Mouse (Mus musculus) kidney, adult 2 months (tissue): ENCODE measurements around the gene Asic3.

Experiments used
- CTCF ChIP-seq: fragments of 200-500 bp; conservative IDR thresholded peaks from 2 replicates; pipeline ENCODE4 v1.5.1; 2011; ENCODE audit warnings: low read depth, mild to moderate bottlenecking, control low read depth, low read length, moderate library complexity, mixed read lengths; ENCODE audit not compliant: insufficient read depth, insufficient read length
- POLR2A ChIP-seq: fragments of 200-500 bp; IDR thresholded peaks from one replicate; pipeline ENCODE4 v1.6.1; 2011; ENCODE audit warnings: low read depth, low read length, control low read depth

DNA sequence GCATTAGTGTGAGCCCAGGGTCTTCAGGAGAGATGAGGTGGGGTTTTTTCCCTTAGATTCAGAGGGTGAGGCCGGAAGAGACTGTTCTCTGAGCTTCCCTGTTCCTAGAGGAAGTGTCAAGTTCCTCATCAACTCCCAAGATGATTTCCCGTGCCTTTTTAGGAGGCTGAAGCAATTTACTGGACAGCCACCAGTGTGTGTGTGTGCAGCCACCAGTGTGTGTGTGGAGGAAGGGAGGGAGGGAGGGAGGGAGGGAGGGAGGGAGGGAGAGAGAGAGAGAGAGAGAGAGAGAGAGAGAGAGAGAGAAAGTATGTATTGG lies 40.8 kb downstream of the Asic3 start:
- TF ChIP-seq CTCF (no peak), POLR2A (no peak)
